Mouse (Mus musculus): Measurements from ENCODE around the gene Lrwd1.
"Not testable (repeated sequence)": the region's sequence is repeated elsewhere in the genome, so short reads cannot be mapped to it uniquely, and the experiment has no call there.

Gene Lrwd1

GRCm38 (mm10) chr5:136146936-136147335 is 11.1 kb upstream of the Lrwd1 start:
- no peak for DNase-seq

GRCm38 (mm10) chr5:136144606-136145430 is 8.9 kb upstream of the Lrwd1 start:
- peak; percentile 26 for DNase-seq

DNA sequence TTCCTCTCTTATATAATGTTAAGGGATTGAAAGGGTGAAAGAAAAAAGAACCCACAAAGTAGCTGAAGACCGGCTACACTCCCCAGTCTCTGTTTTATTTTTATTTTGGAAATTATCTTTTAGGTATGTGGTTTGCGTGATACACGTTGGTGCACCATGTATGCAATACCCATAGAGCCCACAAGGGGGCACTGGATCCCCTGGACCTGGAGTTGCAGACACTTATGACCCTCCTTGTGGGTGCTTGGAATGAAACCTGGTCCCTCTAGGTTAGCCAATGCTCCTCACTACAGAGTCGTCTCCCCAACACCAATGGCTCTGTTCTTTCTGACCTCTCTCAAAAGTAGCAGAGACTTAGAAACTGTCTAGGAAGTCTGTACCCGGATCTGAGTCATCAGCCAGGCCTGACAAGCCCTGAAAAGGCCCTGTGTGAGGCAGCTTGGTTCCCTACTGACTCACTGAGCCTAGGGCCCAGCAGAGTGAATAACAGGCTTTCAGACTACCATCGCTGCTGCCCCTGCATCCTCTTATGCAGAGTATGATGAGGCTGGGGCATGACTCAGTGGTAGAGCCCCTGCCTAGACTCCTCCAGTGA is 7.4 kb upstream of the Lrwd1 start:
- peak; percentile 25 for DNase-seq

DNA sequence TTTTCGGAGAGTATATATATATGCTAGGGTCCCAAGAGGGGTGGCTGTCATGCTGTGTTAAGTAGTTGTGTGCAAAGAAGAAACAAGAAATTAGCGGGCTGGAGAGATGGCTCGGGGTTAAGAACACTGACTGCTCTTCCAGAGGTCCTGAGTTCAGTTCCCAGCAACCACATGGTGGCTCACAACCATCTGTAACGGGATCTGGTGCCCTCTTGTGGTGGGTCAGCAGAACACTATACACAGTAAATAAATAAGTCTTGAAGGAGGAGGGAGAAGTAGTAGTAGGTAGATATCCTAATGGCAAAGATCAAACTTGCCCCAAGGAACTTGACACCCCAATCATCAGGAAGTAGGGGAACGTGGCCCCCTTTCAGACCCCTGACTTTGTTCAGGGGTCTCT is 6.9 kb upstream of the Lrwd1 start:
- no peak for DNase-seq

GRCm38 (mm10) chr5:136140057-136140482 is 4.2 kb upstream of the Lrwd1 start:
- no peak for DNase-seq

GRCm38 (mm10) chr5:136139393-136139792 is 3.5 kb upstream of the Lrwd1 start:
- DNase-seq: no peak

DNA sequence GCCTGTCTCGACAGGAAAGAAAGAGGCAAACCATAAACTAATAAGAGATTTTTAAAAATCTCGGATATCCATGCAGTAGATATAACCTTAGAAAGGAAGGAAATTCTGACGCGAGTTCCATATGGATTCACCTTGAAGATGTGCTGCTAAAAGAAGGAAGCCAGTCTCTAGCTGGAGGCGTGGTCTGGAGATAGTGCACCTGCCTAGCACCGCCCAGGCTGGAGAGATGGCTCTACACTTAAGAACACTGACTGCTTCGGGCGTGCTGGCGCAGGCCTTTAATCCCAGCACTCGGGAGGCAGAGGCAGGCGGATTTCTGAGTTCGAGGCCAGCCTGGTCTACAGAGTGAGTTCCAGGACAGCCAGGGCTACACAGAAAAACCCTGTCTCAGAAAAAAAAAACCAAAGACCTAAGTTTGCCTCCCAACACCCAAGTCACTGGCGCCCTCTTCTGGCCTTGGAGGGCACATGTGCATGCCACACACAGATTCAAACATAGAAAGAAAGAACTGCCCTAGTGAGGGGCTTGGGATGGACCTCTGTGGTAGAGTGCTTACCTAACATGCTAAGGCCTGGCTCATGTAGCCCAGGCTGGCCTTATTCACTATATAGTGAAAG is 1.9 kb upstream of the Lrwd1 start:
- DNase-seq: peak; percentile 76

GRCm38 (mm10) chr5:136136292-136136990 is 567 bp upstream of the Lrwd1 start:
- DNase-seq: peak; percentile 26

GRCm38 (mm10) chr5:136122165-136122564 is 13.7 kb downstream of the Lrwd1 start:
- DNase-seq: no peak

- no peak for DNase-seq
Measured at GRCm38 (mm10) chr5:136116784-136117112, 19.1 kb downstream of the Lrwd1 start.

- peak; percentile 97 for DNase-seq
Measured at GRCm38 (mm10) chr5:136115891-136116783, 19.7 kb downstream of the Lrwd1 start, which contains the start of gene Polr2j. Polr2j (plus strand) TSS chr5:136116631.

DNA sequence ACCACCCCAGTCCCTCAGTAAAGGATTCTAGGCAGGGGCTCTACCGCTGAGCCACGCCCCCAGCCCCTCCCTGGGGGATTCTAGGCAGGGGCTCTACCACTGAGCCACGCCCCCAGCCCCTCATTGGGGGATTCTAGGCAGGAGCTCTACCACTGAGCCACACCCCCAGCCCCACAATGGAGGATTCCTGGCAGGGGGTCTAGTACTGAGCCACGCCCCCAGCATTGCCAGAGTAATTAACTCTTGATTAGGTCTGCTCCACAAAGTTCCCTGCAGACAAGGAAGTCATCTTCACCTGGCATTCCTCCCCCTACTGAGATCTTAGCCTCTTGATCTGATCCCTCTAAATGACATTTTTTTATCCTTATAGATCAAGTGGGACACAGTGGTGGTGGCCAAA is 22.3 kb downstream of the Lrwd1 start:
- not testable (repeated sequence) for DNase-seq

- no peak for DNase-seq
Measured at GRCm38 (mm10) chr5:136109042-136109441, 26.8 kb downstream of the Lrwd1 start.

GRCm38 (mm10) chr5:136108486-136108885 is 27.4 kb downstream of the Lrwd1 start:
- no peak for DNase-seq

GRCm38 (mm10) chr5:136104511-136104910 is 31.4 kb downstream of the Lrwd1 start:
- DNase-seq: peak; percentile 27

DNA sequence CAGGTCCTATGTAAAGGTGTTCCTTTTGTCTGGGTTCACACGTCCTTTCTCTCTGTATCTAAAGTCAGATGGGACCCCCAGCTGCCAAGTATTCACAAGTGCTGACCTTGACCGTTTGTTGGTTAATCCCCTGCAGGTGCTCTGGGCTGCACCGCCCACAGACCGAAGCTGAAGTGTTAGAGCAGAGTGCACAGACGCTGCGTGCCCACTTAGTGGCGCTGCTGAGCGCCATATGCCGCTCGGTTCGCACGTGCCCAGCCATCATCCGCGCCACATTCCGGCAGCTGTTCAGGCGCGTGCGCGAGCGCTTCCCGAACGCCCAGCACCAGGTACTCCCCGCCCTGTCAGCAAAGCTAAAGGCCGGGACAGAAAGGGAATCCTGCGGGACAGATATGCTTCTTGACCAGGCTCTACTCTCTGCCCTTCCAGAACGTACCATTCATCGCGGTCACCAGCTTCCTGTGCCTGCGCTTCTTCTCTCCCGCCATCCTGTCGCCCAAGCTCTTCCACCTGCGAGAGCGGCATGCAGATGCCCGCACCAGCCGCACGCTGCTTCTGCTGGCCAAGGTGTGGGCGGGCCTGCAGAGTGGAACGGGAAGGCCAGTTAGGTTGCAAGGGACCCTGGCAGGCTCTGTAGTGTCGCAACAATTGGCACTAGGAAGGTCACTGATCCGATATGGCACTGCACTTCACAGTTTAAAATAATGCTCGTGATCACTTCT is 33.6 kb downstream of the Lrwd1 start:
- peak; percentile 74 for DNase-seq

DNA sequence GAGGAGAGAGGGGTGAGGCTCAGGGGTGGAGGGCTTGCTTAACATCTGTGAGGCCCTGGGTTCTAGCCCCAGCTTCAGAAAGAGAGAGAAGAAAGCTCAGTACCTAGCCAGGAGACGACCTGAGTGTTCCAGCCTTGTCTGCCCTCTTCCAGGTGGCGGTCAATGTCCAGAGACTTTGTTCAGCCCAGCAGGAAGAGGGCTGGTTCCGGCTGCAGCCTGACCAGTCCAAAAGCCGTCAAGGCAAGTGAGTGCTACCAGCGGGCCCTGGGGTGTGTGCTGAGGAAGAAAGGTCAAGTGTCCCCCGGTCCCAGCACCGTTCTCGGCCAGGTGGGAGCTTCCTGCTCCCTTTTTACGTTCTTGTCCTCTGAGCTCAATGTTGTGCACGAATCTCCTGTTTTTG is 37.3 kb downstream of the Lrwd1 start:
- DNase-seq: no peak

DNA sequence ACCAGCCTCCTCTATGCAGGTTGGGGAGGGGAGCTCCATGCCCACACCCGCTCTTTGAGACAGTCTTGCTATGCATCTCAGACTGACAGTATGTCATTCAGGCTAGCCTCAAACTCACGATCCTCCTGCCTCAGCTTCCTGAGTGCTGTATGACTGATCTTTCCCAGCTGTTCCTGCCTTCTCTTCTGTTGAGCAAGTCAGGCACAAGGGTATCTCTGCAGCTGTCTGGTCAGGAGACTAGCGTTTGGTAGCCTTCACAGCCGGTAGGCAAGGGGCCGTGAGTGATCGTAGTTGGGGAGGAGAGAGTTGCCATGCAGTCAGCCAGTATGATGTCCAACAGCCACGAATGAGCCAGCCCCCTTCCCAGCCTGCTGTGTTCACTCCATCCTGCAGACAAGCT is 40.8 kb downstream of the Lrwd1 start:
- DNase-seq: no peak

DNA sequence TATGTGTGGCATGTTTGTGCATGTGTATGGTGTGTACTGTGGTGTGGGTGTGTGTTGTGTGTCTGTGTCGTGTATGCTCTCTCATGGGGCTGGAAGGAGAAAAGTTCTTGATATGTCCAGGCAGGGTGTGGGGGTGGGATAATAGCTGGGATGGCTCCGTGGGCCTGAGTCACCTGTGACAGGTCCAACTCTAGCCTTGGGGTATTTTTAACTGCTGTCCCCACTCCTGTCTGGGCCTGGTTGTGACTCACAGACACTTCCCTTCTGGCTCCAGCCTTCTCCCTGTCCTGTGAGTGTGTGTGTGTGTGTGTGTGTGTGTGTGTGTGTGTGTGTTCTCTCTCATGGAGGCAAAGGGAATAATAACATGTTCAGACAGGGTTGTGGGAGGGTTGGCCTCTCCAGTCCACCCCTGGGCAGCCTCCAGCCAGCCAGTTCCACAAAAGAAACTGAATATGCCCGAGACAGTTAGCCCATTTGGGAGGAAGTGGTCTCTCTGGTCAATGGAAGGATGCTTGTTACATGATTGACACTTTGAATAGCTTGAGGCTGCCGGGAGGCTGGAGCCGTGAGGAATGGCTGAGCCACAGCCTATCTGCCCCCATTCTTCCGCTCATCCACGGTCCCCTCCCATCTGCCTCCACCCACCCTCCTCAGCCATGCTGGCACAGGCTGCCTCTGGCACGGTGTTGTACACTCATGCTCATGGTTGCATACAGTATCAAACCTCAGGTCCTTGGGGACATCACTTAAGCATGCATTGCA is 41.4 kb downstream of the Lrwd1 start:
- no peak for DNase-seq

DNA sequence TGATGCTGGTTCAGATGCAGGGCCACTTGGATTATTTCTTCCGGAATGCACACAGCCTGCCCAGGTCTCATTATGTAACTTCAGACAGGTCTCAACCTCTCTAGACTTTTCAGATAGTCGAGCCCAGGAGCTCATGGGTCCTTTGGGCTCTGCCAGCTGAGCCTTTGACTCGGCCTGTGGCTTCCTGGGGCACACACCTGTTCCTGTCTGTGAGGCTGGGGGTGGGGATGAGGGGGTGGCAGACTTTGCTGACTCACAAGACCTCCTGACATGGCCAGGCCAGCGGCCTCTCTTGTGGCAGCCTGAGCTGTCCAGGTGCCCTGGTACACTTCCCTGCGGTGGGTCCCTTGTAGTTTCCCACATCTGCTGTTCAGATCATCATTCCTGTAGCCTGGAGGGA is 43.9 kb downstream of the Lrwd1 start:
- no peak for DNase-seq
